Mouse (Mus musculus): ENCODE results near the gene Yy2. TPM values are rescaled to one million over a fixed set of nuclear protein-coding genes. Genes with fewer than 3 reads are reported as not detected.

Gene Yy2
- polyA plus RNA-seq, 1 experiment from 2014 or later = 3.1 TPM

DNA sequence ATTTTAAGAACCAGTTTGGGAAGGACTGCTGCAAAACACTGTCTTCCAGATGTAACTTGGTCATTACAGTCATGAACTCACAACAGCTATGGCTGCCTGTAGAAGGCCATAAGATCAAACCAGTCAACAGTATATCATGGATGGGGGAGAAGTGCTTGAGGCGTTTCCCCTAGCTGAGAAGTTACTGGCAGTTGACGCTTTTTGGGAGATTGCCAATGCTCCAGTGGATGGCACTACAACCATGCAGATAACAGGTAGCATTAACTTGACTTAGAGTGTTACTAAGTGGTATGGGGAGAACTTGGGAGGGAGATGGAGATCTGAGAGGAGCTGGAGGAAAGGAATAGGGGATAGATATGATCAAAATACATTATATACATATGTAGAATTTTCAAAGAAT lies 5.9 kb upstream of the Yy2 start:
- Histone ChIP-seq H3K9me3 (no peaks in the 10 kb centered on the region), H3K27ac (replicated peaks) (no peak overlapping the region), H3K27me3 (replicated peaks) (no peaks in the 10 kb centered on the region), H3K9ac (no peak overlapping the region), H3K4me3 (no peak overlapping the region), H3K4me2 (no peak overlapping the region), H3K36me3 (peaks cover 34% of the 10 kb centered on the region), H3K4me1 (no peaks in the 10 kb centered on the region)
- ATAC-seq (ENCODE audit: extremely low read depth, insufficient number of reproducible peaks, low FRiP score, low TSS enrichment) = no peak
- WGBS = 56% methylated on average over 2 of the region's 2 CpGs

- H3K4me1 ChIP-seq = no peaks in the 10 kb centered on the region
- 80% methylated on average over 10 of the region's 10 CpGs for WGBS
- H3K4me3 ChIP-seq = no peak overlapping the region
- H3K9ac ChIP-seq = no peak overlapping the region
- no peaks in the 10 kb centered on the region for H3K9me3 ChIP-seq
- ATAC-seq (ENCODE audit: extremely low read depth, insufficient number of reproducible peaks, low FRiP score, low TSS enrichment) = no peak
- H3K4me2 ChIP-seq = no peak overlapping the region
- H3K27me3 ChIP-seq (replicated peaks) = no peaks in the 10 kb centered on the region
- no peak overlapping the region for H3K27ac ChIP-seq (replicated peaks)
- peaks cover 13% of the 10 kb centered on the region for H3K36me3 ChIP-seq
Observed at GRCm38 (mm10) chrX:157563794-157564193, 5.0 kb downstream of the Yy2 start.

GRCm38 (mm10) chrX:157547082-157547481 lies 21.7 kb downstream of the Yy2 start:
- Histone ChIP-seq H3K9me3 (no peaks in the 10 kb centered on the region), H3K36me3 (peaks cover 8% of the 10 kb centered on the region; the same call in 1 of the 2 replicates), H3K9ac (no peak overlapping the region), H3K4me1 (no peaks in the 10 kb centered on the region), H3K27ac (replicated peaks) (no peak overlapping the region), H3K4me3 (no peak overlapping the region), H3K27me3 (replicated peaks) (no peaks in the 10 kb centered on the region), H3K4me2 (no peak overlapping the region)
- 20% methylated on average over 3 of the region's 3 CpGs for WGBS
- no peak for ATAC-seq (ENCODE audit: extremely low read depth, insufficient number of reproducible peaks, low FRiP score, low TSS enrichment)

Other genes with a start within 250 kb of the Yy2 start
- 0.15 and 0.47 TPM in 2 replicates for gene Phex, start 153.7 kb downstream of the Yy2 start, polyA plus RNA-seq (2015; fragmentation: Nextera tagmentation; extraction: Ambion mirVana)
- gene Sms, start 76.7 kb downstream of the Yy2 start, polyA plus RNA-seq (2015; fragmentation: Nextera tagmentation; extraction: Ambion mirVana) = 48.7 and 73.1 TPM in 2 replicates
- 15.0 and 16.8 TPM in 2 replicates for gene Mbtps2, start 29.7 kb upstream of the Yy2 start, polyA plus RNA-seq (2015; fragmentation: Nextera tagmentation; extraction: Ambion mirVana)
- gene Smpx, start 129.9 kb upstream of the Yy2 start, polyA plus RNA-seq (2015; fragmentation: Nextera tagmentation; extraction: Ambion mirVana) = 655 and 752 TPM in 2 replicates
- 0.27 and 0.46 TPM in 2 replicates for gene Klhl34, start 249.4 kb upstream of the Yy2 start, polyA plus RNA-seq (2015; fragmentation: Nextera tagmentation; extraction: Ambion mirVana)